Mouse (Mus musculus): ENCODE measurements around the gene Slc38a8.

Gene Slc38a8

DNA sequence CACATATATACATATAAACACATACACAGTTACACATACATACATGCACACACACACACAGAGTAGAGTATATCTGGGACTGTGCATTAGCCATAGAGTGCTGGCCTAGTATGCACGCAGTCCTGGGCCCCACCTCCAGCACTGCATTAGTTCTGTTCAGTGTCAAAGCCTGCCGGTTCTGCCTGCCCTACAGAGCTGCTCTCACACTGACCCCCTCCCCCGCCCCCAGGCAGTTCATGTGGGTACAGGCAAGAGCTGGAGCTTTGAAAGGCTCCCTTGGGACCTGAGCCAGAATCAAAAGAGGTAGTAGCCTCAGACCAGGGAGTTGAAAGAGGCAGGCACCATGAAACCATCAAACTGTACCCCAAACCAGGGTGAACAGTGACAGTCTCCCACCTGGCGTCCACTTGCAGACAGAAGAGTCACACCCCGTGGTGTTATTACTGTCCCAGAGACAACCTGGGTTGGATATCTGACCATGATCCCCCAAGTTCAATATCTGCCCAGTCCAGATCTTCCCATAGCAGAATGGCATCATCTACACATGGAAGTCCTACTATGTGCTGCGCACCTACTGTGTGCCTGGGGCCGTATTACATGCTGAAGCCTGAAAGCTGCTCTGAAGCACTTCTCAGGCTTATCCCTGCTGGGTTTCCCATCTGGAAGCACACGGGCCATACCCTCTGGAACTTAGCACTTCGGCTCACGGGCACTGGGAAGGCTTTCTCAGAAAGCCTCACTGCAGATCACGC is 17.2 kb downstream of the Slc38a8 start:
- DNase-seq: no peak

DNA sequence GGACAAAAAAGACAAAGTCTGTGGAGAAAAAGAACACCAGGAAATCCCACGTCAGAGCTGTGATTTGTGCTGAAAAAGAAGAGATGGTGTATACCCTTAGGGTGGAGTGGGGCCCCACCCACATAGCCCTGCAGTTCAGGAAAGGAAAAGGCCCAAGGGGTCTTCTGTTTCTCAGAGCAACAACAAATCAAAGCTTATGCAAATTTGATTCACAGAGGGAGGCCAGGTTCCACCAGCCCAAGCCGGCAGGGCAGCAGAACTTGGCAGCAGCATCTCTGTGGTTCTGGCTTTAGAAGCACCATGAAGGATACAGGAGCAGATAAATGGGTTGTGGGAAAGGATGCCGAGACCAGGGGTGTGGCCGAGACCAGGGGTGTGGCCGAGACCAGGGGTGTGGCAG is 22.8 kb downstream of the Slc38a8 start:
- no peak for DNase-seq

DNA sequence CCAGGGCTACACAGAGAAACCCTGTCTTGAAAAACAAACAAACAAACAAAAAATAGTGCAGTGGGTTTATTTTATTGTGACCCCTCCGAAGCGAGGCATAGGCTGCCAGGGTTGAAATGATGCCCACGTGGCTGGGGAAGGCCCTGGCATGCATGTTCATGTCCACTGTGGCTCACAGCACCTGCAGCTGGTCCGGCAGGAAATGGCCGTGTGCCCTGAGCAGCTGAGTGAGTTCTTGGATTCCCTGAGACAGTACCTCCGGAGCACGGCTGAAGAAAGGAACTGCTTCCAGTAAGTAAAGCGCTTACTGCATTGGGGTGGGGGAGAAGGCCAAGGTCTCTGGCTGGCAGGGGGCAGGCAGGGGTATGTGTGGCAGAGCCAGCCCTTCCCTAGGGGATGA is 33.4 kb downstream of the Slc38a8 start:
- DNase-seq: no peak

DNA sequence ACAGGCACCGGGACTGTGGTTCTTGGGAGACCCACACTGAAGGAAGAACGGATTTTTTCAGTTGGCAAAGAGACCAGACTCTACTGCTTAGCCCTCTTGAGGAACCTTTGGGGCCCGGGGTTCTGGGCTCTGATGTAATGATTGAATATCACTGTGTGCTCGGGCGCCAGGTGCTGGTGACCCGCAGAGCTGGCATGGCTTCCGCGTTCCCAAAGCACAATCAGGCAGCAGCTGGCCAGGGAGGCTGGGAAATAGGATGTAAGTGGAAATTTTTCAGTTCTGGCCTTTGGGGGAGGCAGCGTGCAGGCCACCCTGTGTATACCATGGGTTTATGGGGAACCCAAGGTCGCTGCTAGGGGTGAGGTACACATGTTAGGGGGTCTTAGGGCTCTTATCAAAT is 34.7 kb downstream of the Slc38a8 start:
- no peak for DNase-seq

DNA sequence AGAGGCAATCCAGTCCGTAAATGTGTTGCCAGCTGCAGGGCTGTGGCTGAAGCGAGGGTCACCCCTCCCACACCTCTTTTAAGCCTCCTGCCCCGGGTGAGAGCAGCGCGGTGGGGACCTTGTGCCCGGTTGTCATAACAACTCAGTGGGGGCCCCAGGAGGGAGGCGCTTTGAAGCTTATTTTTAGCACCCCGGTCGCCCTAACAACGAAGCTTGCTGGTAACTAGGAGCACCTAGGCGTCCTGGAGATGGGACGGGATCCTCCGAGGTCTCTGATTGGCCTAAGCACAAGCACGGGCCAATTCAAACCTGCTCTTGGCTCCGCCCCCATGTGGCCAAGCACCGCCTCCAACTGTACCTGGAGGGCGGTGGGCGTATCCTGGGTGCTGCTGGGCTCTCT is 35.4 kb downstream of the Slc38a8 start:
- DNase-seq: no peak

DNA sequence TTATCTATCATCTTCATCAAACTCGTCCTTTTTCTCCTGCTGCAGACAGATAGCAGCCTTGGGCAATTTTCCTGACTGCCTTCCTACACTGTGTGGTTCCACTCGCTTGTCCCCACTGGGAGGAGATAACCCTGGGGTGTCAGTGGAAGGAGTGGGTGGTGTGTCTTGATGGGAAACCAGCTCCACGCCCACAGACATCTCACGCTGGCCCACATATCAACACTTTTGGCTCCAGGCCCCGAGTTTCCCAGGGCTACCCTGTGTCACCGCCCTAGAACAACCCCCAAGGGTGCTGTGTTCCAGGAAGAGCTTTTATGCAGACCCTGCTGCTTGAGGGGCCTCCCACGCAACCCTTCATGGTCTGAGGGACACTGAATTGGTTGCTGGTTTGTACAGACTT is 37.8 kb downstream of the Slc38a8 start:
- no peak for DNase-seq

DNA sequence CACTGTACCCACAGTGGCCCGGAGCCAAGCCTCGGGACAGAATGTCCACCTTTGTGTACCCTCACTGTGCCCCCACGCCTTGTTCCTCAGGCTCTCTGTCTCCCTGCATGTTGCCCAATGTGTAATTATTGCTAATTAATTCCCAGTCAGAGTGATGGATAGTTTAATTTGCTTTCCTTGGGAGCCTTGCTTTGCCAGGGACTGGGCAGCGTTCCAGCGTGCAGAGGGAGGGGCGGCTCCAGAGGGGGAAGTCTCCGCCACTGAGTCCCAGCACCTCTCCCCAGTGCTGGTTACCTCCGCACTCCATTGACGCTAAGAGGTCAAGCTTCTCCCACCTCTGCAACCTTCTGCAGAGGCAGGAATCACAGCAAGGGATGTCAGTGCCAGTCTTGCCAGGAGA is 40.1 kb downstream of the Slc38a8 start:
- no peak for DNase-seq

DNA sequence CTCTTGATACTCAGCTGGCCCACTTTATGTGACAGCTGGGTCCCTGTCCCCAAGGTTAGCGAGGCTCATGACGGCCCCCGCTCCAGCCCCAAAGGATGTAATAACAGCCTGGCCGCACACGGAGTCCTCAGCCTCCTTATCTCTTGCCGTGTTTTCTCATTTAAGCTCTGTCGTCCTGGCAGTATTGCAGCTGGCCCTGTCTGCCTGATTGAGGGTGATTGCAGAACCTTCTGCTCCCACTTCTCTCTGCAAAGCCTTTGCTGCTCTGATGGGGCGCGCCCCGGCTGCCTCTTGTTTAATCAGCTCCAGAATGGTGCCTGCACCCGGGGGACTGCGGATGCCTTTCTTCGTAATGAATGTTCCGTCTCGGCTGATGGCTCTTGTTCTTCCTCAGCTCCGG is 41.8 kb downstream of the Slc38a8 start:
- DNase-seq: no peak

DNA sequence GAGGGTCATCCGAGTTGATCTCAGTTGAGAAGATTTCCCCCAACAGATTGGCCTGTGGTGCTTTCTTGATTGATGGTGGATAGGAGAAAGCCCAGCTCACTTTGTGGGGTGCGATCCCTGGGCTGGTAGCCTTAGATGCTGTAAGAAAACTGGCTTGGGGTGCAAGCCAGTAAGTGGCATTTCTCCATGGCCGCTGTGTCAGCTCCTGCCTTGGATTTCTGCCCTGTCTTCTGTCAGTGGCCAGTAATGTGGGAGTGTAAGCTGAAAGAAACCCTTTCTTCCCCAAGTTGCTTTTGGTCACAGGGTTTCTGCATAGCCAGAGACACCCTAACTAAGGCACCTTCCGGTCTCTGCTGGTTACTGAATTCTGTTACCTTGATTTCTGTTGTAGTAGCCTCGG is 45.5 kb downstream of the Slc38a8 start:
- no peak for DNase-seq

DNA sequence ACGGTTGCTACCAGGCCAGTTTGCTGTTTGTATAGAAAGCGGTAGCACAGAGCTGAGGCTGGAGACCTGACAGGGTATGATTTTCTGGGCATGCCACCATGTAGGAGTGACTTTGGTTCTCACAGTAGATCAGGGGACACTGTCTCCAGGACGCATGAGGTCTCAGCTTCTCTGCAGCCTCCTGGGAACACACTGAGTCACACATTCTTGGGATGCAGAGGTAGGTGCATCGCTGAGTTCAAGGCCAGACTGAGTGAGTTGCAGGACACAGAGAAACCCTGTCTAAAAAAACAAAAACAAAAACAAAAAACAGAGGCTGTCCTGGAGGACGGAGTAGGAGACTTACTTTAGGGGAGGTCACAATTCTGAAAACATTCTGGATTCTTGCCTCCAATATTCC is 48.6 kb downstream of the Slc38a8 start:
- DNase-seq: no peak

DNA sequence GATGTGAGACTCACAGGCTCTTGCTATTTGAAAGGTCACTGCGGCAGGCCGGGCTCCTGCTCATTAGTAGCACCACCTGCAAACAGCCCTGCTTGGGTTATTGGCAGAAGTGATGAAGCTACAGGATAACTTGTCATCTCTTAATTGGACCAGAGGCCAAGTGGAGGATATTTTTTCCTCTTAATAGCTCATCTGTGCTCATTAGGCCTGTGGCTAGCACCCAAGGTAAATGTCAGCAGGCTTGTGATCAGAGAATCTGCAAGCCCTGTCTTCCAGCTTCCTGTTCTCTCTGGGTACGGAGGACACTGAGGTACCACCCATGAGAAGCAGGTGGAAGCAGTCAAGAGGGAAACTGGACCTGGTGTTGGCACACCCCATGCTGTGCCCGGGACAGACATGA is 50.4 kb downstream of the Slc38a8 start:
- DNase-seq: no peak

DNA sequence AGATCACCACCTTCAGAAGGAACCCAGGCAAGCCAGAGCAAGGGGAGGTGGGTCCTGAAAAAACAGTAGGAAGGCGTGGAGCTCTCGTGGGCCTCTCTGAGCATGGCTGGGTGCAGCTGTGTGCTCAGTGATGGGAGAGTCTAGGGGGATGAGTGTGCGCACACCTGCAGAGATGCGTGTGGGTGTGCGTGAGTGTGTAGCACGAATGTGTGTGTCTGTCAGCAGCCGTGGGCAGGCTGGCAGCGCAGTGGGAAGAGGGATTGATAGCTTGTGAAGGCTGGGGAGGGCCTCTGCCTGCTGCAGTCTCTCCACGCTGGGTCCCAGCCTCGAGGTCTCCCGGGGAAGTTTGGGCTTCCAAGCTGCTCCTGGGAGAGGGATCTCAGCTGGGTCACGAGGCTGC is 51.9 kb downstream of the Slc38a8 start:
- no peak for DNase-seq

DNA sequence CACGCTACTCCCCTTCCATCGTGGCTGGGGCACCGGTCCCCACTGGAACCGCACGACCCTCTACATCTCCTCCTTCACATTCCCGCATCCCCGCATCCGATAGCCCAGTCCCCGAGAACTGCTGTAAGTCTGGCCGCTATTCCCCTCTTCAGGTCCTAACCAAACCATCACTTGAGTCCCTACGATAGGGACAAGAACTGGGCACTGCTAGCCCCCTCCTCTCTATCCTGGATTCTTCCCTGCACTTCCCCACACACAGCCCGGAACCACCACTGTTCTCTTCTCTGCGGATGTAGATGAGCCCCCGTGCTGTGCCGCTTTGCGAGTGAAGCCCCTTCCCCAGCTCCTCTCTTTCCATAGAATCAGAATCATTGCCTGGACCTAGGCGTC is 53.7 kb downstream of the Slc38a8 start:
- no peak for DNase-seq

DNA sequence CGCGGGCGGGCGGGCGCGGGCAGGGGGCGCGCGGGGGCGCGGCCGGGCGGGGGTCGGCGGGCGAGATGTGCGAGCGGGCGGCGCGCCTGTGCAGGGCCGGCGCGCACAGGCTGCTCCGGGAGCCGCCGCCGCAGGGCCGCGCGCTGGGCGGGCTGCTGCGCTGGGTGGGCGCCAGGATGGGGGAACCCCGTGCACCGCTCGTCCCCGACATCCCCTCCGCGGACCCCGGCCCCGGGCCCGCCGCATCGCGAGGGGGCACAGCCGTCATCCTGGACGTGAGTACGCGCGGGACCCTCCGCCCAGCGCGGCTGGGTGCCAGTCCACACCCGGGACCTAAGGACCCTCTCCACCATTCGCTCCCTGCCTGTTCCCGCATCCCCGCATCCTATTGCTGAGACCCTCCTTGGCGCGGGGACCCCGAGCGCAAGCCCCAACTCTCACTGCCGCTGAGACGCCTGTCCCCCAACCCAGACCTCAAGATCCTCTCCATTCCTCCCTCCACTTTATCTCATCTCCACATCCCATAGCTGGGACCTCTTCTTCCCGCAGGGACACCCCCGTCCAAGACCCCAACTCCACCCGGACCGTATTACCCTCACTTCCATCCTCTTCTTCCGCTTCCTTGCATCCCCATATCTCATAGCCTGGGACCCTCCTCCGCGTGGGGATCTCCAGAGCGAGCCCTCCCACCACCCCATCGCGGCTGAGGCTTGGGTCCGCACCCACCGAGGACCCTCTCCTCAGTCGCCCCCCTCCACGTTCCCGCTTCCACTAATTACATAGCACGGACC is 54.3 kb downstream of the Slc38a8 start:
- no peak for DNase-seq

DNA sequence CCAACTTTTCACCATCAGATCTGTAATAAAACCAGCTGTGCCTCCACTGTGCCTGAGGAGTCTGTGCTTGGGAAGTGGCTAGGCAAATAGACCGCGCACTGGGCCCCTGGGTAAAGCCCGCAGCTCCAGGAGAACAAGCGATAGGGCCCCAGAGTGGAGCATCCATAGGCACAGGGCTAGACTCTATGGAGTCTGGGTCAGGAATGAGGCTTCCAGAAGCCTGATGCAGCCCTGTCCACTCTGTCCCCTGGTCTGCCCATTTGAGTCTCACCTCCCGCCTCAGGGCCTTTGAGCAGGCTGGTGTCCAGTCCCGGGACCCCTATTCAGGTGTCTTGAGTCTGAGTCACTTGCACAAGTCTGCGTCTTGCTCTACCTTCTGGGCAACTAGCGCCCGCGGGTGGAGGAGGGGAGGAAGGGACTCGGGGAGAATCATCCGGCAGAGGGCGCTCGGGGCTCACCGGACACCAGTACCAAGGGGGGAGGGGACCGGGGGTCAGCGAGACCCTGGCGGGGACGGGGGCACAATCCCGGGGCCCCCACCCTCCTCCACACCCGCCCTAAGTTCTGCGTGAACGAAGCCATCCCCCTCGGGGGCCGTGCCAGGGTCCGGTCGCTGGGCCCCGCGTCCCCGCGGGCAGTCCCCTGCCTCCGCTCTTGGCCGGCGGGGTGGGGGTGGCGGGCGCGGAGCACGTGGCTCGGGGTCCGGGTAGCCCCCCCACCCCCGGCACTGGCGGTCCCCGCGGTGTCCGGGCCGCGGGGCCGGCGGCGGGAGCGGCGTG is 55.1 kb downstream of the Slc38a8 start, which contains the start of gene Necab2:
Necab2 (plus strand) TSS at position 509 of the 779 bp plus-strand sequence.
- peak; percentile 87 for DNase-seq

DNA sequence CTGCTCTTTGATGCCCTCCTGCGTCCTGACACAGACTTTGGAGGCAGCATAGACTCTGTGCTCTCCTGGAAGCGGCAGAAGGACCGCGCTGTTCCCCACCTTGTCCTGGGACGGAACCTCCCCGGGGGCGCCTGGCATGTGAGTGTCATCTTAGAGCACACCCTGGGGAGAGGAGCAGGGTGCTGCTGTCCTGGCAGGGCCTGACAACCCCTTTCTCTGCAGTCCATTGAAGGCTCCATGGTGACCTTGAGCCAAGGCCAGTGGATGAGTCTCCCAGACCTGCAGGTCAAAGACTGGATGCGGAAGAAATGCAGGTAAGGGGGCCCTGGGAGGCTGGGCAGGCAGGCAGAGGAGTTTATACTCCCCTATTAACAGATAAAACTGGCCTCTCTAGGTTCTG is 58.5 kb downstream of the Slc38a8 start:
- DNase-seq: no peak

DNA sequence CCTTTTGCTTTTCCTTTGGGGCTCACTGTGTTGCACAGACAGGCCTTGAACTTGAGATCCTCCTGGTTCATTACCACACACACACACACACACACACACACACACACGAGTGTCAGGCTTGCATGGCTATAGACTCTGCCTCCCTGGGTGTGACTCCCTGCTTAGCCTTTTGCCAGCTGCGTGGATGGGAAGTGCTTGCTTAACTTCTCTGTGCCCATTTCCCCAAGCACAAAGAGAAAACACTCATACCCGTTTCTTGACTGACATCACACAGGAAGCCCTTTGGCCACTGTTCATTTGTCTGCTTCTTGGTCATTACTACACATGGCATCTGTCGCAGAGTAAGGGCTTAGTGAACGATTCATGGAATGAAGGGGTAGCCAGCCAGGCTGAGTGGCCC is 59.5 kb downstream of the Slc38a8 start:
- no peak for DNase-seq

DNA sequence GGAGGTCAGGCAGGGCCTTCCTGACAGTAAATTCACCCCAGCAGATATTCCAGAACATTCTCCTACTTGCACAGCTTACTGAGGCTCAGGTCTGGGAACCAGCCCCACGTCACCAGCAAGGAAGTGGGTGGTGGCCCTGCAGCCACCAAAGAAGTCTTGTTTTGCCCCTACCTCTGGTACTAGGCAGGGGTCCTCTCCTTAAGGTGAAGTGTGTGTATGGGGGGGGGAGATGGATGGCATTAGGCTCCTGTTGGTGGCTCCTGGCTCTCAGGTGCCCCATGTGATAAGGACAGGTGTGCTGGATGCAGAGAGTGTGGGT is 60.6 kb downstream of the Slc38a8 start:
- no peak for DNase-seq

DNA sequence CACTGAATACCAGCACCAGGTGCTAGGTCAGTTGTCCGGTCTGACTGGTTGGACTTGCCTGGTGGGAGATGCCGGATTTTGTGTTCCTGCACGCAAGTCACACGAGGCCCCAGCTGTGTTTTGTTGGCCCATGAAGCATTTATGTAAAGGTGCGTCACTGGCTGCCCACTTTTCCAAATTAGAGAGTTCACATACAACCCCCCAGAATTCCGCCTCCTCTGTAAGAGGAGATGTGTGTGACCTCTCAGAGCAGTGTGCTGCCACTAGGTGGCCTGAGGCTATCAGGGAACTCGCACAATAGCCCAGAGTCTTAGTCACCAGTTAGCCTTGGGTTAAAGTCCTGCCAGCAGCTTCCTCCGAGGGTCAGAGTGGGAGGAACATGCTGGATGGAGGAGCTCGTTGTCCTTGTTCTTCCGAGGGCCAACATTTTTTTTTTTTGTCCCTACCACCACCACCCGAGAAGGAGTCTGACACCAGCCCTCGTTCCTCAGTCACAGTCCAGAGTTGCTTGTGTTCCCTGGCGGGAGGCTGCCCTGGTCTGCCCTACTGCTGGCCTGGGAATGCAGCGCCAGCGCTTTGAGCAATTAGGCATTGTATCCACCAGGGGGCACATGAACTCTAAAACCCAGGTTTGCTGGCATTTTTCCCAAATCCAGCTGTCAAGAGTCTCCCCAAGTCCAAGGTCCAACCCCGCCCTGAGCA is 61.1 kb downstream of the Slc38a8 start:
- peak; percentile 89 for DNase-seq

DNA sequence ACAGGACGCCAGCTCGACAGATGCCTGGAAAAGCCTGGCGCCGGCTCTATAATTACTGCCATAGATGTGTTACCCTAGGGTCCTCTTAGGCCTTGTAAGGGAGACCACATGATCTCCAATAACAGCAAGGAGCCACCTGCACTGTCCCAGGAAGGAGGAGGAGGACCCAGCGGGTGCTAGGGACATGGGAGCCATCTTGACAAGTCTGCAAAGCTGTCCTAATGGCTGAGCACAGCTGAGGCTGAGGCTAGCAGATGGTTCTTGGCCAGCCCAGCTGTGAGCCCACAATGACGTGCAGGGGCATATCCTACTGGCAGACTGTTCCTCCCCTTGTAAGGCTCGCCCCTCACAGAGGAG is 61.6 kb downstream of the Slc38a8 start:
- no peak for DNase-seq

DNA sequence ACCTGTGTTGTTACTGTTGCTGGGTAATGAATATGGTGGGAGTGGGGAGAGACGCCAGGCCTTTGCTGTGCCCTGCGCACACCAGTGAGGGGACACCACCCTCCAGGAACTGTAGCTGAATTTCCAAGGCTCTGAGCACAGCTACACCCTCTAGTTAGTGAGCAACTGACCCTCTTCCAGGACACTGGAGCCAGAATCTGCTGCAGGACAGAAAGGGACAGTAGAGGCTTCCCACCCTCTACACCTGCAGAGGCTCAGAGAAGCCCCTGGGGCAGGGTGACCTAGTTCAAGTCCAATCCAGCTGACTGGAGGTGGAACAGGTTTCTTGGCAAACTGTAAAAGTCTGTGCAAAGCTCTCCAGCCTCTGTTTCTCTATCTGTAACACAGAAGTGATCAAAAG is 62.1 kb downstream of the Slc38a8 start:
- DNase-seq: no peak

DNA sequence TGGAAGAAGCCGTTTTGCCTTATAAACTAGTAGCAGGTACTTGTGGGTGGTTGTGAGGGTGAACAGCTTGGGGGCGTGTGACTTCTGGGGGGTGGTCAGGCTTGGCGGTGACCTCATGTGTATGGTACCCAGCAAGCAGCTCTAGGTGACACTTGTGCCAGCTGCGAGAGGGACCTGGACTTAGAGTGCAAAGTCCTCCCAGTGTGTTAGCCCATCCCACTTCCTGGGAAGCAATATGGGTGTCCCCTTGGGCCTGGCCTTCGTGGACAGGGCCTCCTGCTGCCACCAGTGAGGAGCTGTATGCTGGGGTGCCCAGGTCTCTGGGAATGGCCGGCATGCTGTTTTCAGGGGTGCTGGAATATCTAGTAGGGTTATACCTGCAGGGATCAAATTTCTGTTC is 62.6 kb downstream of the Slc38a8 start:
- DNase-seq: no peak

DNA sequence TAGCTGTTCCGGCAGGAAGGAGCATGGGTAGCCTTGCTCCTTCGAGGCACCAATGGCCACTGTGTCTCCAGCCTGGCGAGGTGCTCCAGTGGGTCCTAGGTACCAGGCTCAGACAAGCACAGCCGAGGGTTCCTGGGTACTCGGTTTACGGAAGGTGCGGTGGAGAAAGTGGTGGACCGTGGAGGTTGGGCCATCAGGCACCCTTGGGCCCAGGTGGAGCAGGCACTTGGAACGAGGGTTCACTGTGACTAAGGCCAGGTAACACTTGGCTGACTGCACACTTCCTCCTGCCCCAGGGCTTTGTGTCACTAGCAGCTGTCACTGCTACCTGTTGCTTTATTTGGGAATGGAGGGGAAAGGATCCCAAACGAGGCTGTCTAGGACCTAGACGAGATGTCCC is 64.0 kb downstream of the Slc38a8 start:
- DNase-seq: peak; percentile 61

All from kidney, adult 18-20 months (tissue).